Mouse (Mus musculus) embryonic stem cell, embryonic (primary cell): ENCODE measurements around the gene Lrrc8c.

Experiments
- CTCF ChIA-PET, 4 experiments: fragments of 300-600 bp in 2 of 4; fragments of 350-600 bp in 2 of 4; sonication (Branson Sonifier 250); formaldehyde crosslinking; loops; one replicate each; lab custom pipeline; 2022; ENCODE audit warnings: inconsistent platforms in 2 of 4; lab: Charles Lee
- POLR2A ChIA-PET, 4 experiments: fragments of 300-600 bp in 2 of 4; fragments of 350-600 bp in 2 of 4; sonication (Branson Sonifier 250); formaldehyde crosslinking; loops; one replicate each; lab custom pipeline; 2022; ENCODE audit warnings: antibody characterized with exemption in 4 of 4, inconsistent platforms in 1 of 4; lab: Charles Lee

Lrrc8c gene

GRCm38 (mm10) chr5:105636484-105637191 is 117.5 kb downstream of the Lrrc8c start:
- CTCF ChIA-PET = interaction anchor here in 3 of 4 experiments (0.6 to 1.5 kb wide), 3 partner anchors 8 to 26 kb away, joined by 3 to 4 read pairs (median 3); no protein-coding TSS in a partner anchor
- POLR2A ChIA-PET = interaction anchor here in 2 of 4 experiments (0.5 to 1.9 kb wide), 11 partner anchors 11 to 236 kb away, joined by 3 to 8 read pairs (median 4); no protein-coding TSS in a partner anchor

GRCm38 (mm10) chr5:105638266-105638665 is 119.1 kb downstream of the Lrrc8c start:
- POLR2A ChIA-PET = interaction anchor here in 1 of 4 experiments (1.5 to 1.6 kb wide), 2 partner anchors 16 to 28 kb away, joined by 3 to 4 read pairs; no protein-coding TSS in a partner anchor
- CTCF ChIA-PET = interaction anchor here in 2 of 4 experiments (0.6 to 1.4 kb wide), 3 partner anchors 16 to 158 kb away, joined by 3 to 9 read pairs (median 5); no protein-coding TSS in a partner anchor

- ChIA-PET CTCF (interaction anchor here in 2 of 4 experiments (0.6 to 1.4 kb wide), 3 partner anchors 16 to 159 kb away, joined by 3 to 9 read pairs (median 5); no protein-coding TSS in a partner anchor), POLR2A (interaction anchor here in 2 of 4 experiments (0.5 to 1.6 kb wide), 4 partner anchors 10 to 1057 kb away, joined by 3 to 6 read pairs (median 4); no protein-coding TSS in a partner anchor)
These were observed 119.7 kb downstream of the Lrrc8c start for GRCm38 (mm10) chr5:105638916-105639315.

GRCm38 (mm10) chr5:105639363-105639762 is 120.2 kb downstream of the Lrrc8c start:
- POLR2A ChIA-PET = interaction anchor here in 1 of 4 experiments (1.5 to 1.6 kb wide), 3 partner anchors 9 to 29 kb away, joined by 3 to 6 read pairs (median 4); no protein-coding TSS in a partner anchor
- CTCF ChIA-PET = interaction anchor here in 1 of 4 experiments (1.1 to 1.4 kb wide), 2 partner anchors 15 to 159 kb away, joined by 3 to 5 read pairs; no protein-coding TSS in a partner anchor

- CTCF ChIA-PET = no interaction called here
- POLR2A ChIA-PET = interaction anchor here in 1 of 4 experiments (1.2 kb wide), 2 partner anchors 41 to 100 kb away, joined by 3 read pairs; no protein-coding TSS in a partner anchor
These were observed 123.3 kb downstream of the Lrrc8c start for GRCm38 (mm10) chr5:105642517-105642916.

- ChIA-PET CTCF (interaction anchor here in 2 of 4 experiments (0.7 to 2.4 kb wide), 4 partner anchors 11 to 238 kb away, joined by 3 to 7 read pairs (median 4); no protein-coding TSS in a partner anchor), POLR2A (interaction anchor here in 1 of 4 experiments (0.5 to 1.2 kb wide), 4 partner anchors 11 to 1728 kb away, joined by 3 read pairs; no protein-coding TSS in a partner anchor)
These were observed 124.1 kb downstream of the Lrrc8c start for GRCm38 (mm10) chr5:105643276-105643675.

GRCm38 (mm10) chr5:105644195-105644594 is 125.0 kb downstream of the Lrrc8c start:
- CTCF ChIA-PET = interaction anchor here in 3 of 4 experiments (0.6 to 2.4 kb wide), 7 partner anchors 10 to 239 kb away, joined by 3 to 7 read pairs (median 3); no protein-coding TSS in a partner anchor
- POLR2A ChIA-PET = interaction anchor here in 1 of 4 experiments (0.5 to 1.3 kb wide), 3 partner anchors 147 to 1727 kb away, joined by 3 to 5 read pairs (median 3); no protein-coding TSS in a partner anchor

GRCm38 (mm10) chr5:105647094-105647493 is 127.9 kb downstream of the Lrrc8c start:
- CTCF ChIA-PET = no interaction called here
- POLR2A ChIA-PET = interaction anchor here in 1 of 4 experiments (0.5 kb wide), 1 partner anchor 39 kb away, joined by 3 read pairs; no protein-coding TSS in a partner anchor

GRCm38 (mm10) chr5:105648648-105649287 is 129.6 kb downstream of the Lrrc8c start:
- CTCF ChIA-PET = interaction anchor here in 2 of 4 experiments (0.8 to 2.1 kb wide), 5 partner anchors 130 to 244 kb away, joined by 3 to 8 read pairs (median 5); partner anchors contain the start of gene Lrrc8c (in 1 of the 2)
- POLR2A ChIA-PET = interaction anchor here in 3 of 4 experiments (1.0 to 1.9 kb wide), 12 partner anchors 9 to 234 kb away, joined by 3 to 8 read pairs (median 4); partner anchors contain the start of gene Lrrc8b (in 1 of the 3)

GRCm38 (mm10) chr5:105649514-105650001 is 130.4 kb downstream of the Lrrc8c start:
- POLR2A ChIA-PET = interaction anchor here in 3 of 4 experiments (1.0 to 1.9 kb wide), 10 partner anchors 9 to 235 kb away, joined by 3 to 8 read pairs (median 4); partner anchors contain the start of gene Lrrc8b (in 1 of the 3)
- CTCF ChIA-PET = interaction anchor here in 2 of 4 experiments (1.5 to 2.1 kb wide), 2 partner anchors 130 to 245 kb away, joined by 5 to 8 read pairs; partner anchors contain the start of gene Lrrc8c (in 1 of the 2)

- ChIA-PET CTCF (no interaction called here), POLR2A (interaction anchor here in 1 of 4 experiments (0.6 kb wide), 1 partner anchor 227 kb away, joined by 3 read pairs; no protein-coding TSS in a partner anchor)
These were observed 131.7 kb downstream of the Lrrc8c start for GRCm38 (mm10) chr5:105650728-105651479.

- CTCF ChIA-PET = no interaction called here
These were observed 132.4 kb downstream of the Lrrc8c start for GRCm38 (mm10) chr5:105651561-105651991.

GRCm38 (mm10) chr5:105654237-105655063 is 135.3 kb downstream of the Lrrc8c start:
- CTCF ChIA-PET = interaction anchor here (0.6 to 3.0 kb wide), 42 partner anchors 8 to 1455 kb away, joined by 3 to 27 read pairs (median 4); partner anchors contain the start of gene Lrrc8c (in 1 of the 4)
- POLR2A ChIA-PET = interaction anchor here in 3 of 4 experiments (0.5 to 1.4 kb wide), 13 partner anchors 11 to 264 kb away, joined by 3 to 5 read pairs (median 3); no protein-coding TSS in a partner anchor

More at GRCm38 (mm10) chr5:105651561-105651991, 132.4 kb downstream of the Lrrc8c start:
- POLR2A ChIA-PET = interaction anchor here in 1 of 4 experiments (0.6 kb wide), 1 partner anchor 227 kb away, joined by 3 read pairs; no protein-coding TSS in a partner anchor

- ChIA-PET CTCF (interaction anchor here (0.5 to 3.0 kb wide), 37 partner anchors 11 to 255 kb away, joined by 3 to 27 read pairs (median 5); partner anchors contain the start of gene Lrrc8c (in 1 of the 4)), POLR2A (interaction anchor here in 3 of 4 experiments (0.6 to 1.4 kb wide), 10 partner anchors 14 to 263 kb away, joined by 3 to 5 read pairs (median 4); no protein-coding TSS in a partner anchor)
These were observed 136.0 kb downstream of the Lrrc8c start for GRCm38 (mm10) chr5:105655100-105655734.

GRCm38 (mm10) chr5:105661894-105662293 is 142.7 kb downstream of the Lrrc8c start:
- CTCF ChIA-PET = no interaction called here

More at GRCm38 (mm10) chr5:105661894-105662293, 142.7 kb downstream of the Lrrc8c start:
- POLR2A ChIA-PET = no interaction called here
